Mouse (Mus musculus): ENCODE results near the gene Jak3.
"Not testable (repeated sequence)": the region's sequence is repeated elsewhere in the genome, so short reads cannot be mapped to it uniquely, and the experiment has no call there.

The Jak3 gene

GRCm38 (mm10) chr8:71687616-71688015 lies 11.5 kb downstream of the Jak3 start:
- no peak for DNase-seq

- DNase-seq: no peak
These were observed 12.9 kb downstream of the Jak3 start, which contains the start of gene Insl3 for GRCm38 (mm10) chr8:71689028-71689427. Insl3 (plus strand) TSS chr8:71689214.

GRCm38 (mm10) chr8:71692509-71692908 lies 16.4 kb downstream of the Jak3 start:
- no peak for DNase-seq

GRCm38 (mm10) chr8:71693166-71694041 lies 17.3 kb downstream of the Jak3 start:
- DNase-seq: no peak

- not testable (repeated sequence) for DNase-seq
These were observed 19.4 kb downstream of the Jak3 start for GRCm38 (mm10) chr8:71695456-71695855.

- no peak for DNase-seq
These were observed 24.6 kb downstream of the Jak3 start for GRCm38 (mm10) chr8:71700493-71701269.

- no peak for DNase-seq
These were observed 25.5 kb downstream of the Jak3 start, which contains the start of gene B3gnt3 for GRCm38 (mm10) chr8:71701414-71702086. B3gnt3 (minus strand) TSS chr8:71701789.

GRCm38 (mm10) chr8:71702087-71702432 lies 26.0 kb downstream of the Jak3 start:
- no peak for DNase-seq

- DNase-seq: no peak
These were observed 26.8 kb downstream of the Jak3 start for GRCm38 (mm10) chr8:71702923-71703322.

GRCm38 (mm10) chr8:71703400-71703799 lies 27.3 kb downstream of the Jak3 start:
- DNase-seq: not testable (repeated sequence)

- peak; percentile 38 to 55 for DNase-seq
These were observed 31.8 kb downstream of the Jak3 start for GRCm38 (mm10) chr8:71707874-71708273.

- peak in 1 of 2 experiments; percentile 35 for DNase-seq
These were observed 33.2 kb downstream of the Jak3 start for GRCm38 (mm10) chr8:71709134-71709799.

- peak; percentile 97 to 99 for DNase-seq
These were observed 33.8 kb downstream of the Jak3 start for GRCm38 (mm10) chr8:71709800-71710446.

GRCm38 (mm10) chr8:71711574-71711973 lies 35.5 kb downstream of the Jak3 start:
- no peak for DNase-seq

GRCm38 (mm10) chr8:71715531-71715930 lies 39.4 kb downstream of the Jak3 start:
- no peak for DNase-seq

GRCm38 (mm10) chr8:71716561-71717053 lies 40.5 kb downstream of the Jak3 start:
- DNase-seq: no peak

- DNase-seq: no peak
These were observed 41.0 kb downstream of the Jak3 start for GRCm38 (mm10) chr8:71717096-71717495.

- DNase-seq: no peak
These were observed 42.2 kb downstream of the Jak3 start for GRCm38 (mm10) chr8:71718252-71718651.

GRCm38 (mm10) chr8:71719218-71719617 lies 43.1 kb downstream of the Jak3 start:
- peak in 1 of 2 experiments; percentile 41 for DNase-seq

- no peak for DNase-seq
These were observed 43.9 kb downstream of the Jak3 start for GRCm38 (mm10) chr8:71719928-71720457.

- no peak for DNase-seq
These were observed 47.0 kb downstream of the Jak3 start for GRCm38 (mm10) chr8:71723047-71723551.

All from cerebellum, postnatal 36 days (tissue).